Mouse (Mus musculus): ENCODE results near the gene Uts2r.

Uts2r gene

DNA sequence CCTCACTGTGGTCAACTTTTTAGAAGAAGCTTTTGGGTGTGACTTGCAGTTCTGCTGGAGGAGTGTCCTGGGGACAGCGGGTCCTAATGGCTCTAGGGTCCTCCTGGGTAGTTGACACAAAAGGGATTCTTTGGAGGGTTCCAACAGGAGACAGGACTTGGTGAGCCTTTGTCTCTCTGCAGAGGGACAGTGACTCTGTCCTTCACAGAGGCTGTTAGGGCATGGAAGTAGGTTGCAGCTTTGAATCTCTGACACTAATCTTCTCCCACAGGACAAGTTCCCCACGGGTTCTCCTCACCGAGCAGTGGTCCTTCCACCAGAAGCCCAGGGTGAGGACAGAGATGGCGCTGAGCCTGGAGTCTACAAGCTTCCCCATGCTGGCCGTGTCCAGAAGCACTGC, at the start of gene Uts2r:
TSS of gene Uts2r (plus strand) at position 301 of the 400 bp plus-strand sequence.
- DNase-seq (ENCODE audit: low spot score in 2 of 2): no peak

DNA sequence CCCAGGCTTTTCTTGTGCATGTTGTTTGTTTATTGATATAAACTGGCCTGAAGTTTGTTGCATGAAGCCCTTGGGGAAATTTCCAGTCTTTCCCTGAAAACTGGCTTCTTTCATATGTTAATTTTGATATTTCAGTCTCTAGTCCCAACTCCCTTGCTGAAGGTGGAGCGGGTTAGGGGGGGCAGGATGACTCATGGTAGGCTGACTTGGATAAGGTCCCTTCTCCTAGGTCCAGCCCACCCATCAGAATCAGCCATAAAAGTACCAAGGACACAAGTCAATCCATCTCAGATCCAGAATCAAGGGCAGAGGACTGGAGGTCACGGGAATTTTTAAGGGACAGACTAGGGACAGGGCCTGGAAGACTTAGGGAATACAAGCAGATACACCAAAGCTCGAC, 49.0 kb upstream of the Uts2r start:
- no peak for DNase-seq (ENCODE audit: low spot score in 2 of 2)

DNA sequence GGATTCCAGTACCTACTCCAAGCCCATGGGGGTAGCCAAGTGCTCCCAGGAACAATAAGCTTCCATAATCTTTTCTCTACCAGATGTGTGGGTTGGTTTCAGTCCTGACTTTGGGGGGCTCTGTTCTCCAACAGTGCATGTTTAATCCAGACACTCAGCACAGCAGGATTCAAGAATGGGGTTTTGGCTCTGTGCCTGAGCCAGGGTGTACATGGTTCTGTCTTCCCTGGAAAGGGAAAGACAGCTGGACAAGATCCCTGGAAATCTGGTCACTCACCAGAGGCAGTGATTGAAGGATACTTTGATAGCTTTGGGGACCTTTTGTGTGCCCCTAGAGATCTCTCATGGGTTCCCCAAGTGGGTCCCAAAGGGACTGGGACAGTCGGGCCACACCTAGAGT, 48.5 kb upstream of the Uts2r start:
- DNase-seq (ENCODE audit: low spot score in 2 of 2): no peak

DNA sequence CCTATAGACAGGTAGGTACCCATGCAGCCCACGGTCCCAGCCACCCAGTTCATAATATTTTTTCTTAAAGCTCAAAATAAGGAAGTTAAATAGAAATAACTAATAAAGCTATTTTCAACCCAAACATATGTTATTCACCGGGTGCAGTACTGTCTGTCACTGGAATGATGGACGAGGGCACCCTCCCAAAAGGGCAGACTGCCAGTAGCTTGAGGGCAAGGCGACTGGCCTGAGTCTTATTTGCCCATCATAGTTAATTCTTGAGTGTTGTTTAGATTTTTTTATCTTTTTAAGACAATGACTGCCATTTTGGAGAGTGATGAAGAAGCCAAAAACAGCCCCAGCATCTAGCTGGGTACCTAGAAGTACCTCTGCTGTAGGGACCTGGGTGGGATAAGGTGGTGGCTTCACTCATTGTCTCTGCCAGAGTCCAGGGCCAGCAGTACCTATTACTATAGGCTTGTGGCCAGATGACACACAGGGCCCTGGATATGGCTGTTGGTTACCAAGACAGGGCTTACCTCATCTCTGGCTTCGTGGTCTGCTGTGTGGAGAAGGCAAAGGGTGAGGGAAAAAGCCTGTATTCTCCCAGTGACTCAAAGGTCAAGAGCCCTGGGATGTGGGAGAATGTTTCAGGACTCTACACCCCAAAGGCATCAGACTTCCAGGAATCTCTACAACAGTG, 47.8 kb upstream of the Uts2r start:
- no peak for DNase-seq (ENCODE audit: low spot score in 2 of 2)

DNA sequence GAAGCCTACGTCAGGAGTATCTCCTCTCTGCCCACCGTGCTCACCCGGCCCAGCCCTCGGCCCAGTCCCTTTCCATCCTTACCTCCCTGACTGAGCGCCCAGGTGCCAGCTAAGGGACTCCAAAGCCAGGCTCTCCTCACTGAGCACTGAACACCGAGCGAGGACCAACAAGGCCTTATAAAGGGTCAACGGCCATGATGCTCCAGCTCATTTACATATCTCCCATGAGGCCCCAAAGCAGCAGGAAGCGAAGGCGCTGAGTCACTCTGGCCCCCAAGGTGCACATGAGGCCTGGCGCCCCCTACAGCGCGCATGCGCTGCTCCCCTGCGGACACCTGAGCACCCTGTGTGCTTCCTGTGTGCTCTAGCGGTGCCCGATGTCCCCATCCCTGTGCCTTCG, 42.0 kb upstream of the Uts2r start:
- no peak for DNase-seq (ENCODE audit: low spot score in 2 of 2)

DNA sequence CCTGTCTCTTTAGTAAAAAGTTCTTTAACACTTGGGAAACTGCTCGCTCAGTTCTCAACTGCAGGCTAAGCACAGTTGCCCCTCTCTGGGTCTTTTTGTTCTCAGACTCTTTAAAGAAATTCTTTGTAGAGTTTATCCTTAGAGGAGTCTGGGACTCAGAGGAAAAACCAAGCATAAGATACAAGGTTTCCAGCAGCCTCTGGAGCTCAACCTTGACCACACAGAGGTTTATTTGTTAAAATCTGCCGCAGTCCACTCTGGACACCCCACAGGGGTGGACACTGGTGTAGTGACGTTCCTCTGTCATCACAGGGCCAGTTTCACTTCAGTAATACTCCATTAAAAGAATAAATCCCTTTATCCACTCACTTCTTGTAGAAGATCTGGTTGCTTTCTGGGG, 41.5 kb upstream of the Uts2r start, which contains the start of gene Tex19.2:
TSS of gene Tex19.2 (minus strand) at position 101 of the 400 bp plus-strand sequence.
- DNase-seq (ENCODE audit: low spot score in 2 of 2): no peak

DNA sequence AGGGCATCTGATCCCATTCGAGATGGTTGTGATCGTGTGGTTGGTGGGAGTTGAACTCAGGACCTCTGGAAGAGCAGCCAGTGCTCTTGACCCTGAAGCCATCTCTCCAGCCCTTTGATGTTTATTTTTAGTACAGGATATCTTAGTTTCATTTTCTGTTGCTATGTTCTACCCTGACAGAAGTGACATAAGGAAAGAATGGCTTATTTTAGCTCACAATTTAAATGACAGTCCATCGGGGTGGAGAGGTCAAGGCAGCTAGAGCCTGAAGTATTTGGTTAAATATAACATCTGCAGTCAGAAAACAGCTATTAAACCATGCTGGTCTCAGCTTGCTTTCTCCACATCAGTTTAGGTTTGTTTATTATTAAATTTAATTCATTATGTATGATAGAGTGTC, 38.9 kb upstream of the Uts2r start:
- DNase-seq (ENCODE audit: low spot score in 2 of 2): no peak

DNA sequence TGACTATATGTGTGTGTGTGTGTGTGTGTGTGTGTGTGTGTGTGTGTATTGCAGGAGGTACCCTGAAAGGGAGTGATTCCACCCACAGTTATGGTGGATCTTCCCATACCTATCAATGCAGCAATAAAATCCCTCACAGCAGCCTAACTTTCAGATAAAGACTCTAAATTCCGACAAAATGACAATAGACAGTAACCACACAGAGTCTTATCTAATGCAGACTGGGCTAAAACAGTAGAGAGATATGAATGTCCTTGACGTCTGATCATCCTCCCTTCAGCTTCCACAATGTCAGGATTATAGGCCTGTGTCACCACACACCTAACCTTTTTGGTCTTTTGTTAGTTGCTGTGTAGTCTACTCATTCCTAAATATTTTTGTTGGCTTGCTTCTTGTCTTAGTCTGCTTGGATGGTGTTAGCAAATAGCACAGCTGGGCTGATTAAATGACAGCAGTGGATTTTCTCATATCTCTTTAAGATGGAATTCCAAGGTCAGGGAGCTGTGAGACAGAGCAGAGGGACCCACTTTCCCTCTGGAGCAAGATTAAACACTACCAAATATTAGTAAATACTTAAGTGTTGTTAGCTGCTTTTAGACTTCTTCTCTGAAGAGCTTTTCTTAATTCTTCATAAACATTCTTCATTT, 37.9 kb upstream of the Uts2r start:
- DNase-seq (ENCODE audit: low spot score in 2 of 2): no peak

DNA sequence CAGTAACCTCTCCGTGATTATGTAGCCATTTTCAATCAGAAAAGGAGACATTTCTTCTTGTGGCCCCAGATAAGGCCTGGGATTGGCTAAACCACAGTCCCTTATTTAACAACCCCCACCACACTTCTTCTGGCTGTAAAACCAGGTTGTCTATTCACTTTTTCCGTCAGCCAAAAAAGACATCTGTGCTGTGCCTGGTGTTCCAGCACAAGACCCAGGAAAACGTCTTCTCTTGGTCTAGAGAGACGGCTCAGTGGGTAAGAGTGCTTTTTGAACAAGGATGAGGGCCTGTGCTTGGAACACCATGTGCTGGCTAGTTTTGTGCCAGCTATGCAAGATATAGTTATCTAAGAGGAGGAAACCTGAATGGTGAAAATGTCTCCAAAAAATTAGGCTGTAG, 36.6 kb upstream of the Uts2r start:
- DNase-seq (ENCODE audit: low spot score in 2 of 2): no peak

DNA sequence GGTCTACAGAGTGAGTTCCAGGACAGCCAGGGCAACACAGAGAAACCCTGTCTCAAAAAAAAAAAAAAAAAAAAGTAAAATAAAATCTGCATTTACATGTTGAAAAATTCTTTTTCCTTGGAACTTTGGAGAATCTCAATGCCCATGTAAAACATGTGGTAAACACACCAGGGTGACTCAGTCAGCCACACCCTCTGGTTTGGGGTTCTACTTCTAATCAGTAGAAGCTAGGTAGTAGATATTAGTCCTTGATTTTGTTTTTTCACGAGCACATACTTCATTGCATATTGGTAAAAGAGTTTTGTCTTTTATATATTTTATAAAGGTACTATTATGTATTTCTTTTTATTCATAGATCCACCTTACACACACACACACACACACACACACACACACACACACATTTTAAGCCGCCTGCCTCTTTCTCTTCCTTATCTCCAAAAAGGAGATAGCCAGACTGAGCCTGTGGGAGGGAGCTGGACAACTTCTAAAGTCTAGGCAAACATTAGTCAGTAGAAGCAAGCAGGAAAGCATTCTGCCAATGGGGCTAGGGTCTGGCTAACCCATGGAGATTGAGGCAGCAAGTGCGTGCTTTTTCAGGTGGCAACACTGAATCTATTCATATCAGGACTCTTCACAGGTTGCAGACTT, 34.4 kb upstream of the Uts2r start:
- no peak for DNase-seq (ENCODE audit: low spot score in 2 of 2)

DNA sequence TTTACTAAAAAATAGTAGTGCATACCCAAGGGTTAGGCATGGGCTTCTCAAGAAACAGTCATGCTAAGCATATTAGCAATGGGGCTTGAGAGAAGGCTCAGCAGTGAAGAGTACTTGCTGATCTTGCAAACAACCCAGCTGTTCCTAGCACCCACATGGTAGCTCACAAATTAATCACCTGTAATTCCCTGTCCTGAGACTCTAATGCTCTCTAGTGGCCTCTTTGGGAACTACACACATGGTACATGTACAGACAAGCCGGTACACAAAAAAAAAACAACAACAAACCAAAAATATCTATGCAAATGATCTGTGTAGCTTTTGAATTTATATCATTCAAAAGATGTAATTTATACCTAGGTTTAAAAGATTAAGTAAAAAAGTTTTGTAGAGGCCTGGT, 33.7 kb upstream of the Uts2r start:
- no peak for DNase-seq (ENCODE audit: low spot score in 2 of 2)

DNA sequence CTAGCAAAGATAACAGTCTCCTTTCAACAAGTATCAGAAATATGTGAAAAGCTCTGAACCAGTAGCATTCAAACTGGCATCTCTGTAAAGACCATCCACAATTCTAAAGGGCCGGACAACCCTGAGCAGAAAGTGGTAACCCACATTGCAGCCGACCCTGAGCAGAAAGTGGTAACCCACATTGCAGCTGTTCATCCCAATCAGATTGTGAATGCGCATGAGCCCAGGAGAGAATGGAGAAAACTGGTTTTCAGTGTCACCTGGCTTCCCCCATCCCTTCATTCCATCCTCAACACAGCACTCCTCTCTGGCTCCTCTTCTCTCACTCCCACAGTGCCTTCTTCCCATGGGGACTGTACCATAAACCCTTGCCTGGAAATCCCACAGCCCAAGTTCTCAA, 32.6 kb upstream of the Uts2r start:
- no peak for DNase-seq (ENCODE audit: low spot score in 2 of 2)

DNA sequence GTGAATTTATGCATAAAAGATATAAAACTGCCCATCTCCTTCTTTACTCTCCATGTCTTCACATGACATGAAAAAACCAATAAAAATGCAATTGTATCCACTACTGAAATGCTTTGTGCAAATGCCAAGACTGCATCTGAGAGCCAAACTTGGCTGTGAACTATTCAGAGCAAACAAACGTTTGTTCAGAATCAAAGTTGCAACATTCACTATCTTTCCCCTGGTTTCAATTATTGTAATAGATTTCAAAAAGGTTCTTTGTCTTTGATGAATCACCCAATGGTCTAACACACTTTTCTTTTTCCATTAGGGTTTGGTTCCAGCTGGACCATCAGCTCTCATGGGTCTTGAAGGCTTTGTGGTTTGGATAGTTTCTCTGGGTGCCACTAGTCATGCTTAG, 30.5 kb upstream of the Uts2r start:
- DNase-seq (ENCODE audit: low spot score in 2 of 2): no peak

DNA sequence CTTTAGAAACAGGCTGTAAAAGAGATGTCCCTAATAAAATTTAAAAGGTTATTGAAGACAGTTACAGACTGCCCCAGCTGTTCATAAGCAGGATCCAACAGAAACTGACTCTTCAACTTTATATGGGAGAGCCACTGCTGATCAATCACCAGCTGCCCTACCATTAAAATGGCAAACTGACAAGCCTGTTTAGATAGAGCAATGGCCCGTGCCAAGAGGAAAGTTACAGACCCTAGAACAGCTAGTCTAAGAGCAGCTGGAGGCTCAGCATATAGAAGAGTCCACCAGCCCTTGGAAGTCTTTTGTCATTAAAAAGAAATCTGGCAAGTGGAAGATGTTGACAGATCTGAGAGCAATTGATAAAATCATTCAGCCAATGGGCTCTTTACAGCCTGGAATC, 25.5 kb upstream of the Uts2r start:
- DNase-seq (ENCODE audit: low spot score in 2 of 2): no peak

DNA sequence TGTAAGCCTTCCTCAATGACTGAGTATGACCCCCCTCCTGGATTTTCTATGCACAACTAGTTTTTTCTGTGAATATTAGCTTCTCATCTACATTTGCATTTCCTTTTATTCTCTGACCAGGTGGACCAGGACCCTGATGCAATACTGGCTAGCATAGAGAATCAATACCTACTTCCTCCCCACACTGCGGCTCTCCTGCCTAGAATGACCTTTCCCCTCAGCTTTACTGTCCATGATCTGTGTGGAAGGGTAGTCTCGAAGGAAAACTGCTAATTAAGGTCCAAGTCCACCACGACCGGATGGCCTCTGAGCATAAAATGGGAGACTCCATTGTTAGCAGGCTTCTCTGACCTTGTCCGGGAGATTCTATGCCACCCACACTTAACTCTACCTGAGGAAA, 22.4 kb upstream of the Uts2r start:
- DNase-seq (ENCODE audit: low spot score in 2 of 2): no peak

DNA sequence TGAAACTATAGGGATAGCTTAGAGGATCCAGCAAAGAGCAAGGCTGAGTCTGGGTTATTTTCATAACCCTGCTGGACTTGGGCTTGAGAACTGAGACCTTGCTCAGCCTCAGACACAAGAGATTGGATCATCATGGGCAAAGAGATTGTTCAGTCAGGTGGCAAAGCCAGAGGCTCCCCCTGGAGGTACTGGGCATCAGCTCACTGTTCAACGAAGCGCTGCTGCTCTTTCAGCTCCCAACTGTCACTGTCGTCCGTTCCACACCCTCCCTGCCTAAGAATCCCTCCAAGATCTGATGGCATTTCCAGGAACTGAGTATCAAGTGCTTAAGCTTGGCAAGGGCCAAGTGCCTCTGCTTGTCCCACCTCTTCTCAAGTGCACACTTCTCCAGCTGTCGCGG, 21.3 kb upstream of the Uts2r start:
- no peak for DNase-seq (ENCODE audit: low spot score in 2 of 2)

DNA sequence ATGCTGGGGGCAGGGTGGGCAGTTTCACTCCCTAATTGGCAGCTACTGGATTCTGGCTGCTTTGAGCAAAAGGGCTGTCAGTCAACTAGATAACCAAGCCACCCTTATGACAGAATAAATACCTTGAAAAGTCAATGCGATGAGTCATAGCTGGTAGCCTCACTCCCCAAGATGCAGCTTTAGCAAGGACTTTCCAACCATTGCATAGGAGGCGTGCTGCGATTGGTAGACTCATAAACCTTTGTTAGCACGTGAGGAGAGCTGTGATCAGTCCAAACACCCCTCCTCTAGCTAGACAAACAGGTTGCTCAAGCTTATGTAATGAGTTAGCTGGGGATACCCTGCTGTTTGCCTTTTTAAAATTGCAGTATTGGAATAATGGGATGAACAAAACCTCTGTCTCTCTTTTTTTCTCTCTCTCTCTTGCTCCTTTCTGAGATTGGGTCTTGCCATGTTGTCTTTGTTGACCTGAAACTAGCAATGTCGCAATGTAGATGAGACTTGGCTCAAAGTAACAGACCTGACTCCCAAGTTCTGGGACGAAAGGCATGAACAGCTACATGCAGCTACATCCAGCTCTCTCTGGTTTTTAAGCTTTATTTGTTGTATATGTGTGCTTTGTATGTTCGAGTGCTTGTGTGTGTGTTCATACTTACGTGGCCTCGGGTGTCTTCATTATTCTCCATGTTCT, 16.6 kb upstream of the Uts2r start:
- DNase-seq (ENCODE audit: low spot score in 2 of 2): no peak

DNA sequence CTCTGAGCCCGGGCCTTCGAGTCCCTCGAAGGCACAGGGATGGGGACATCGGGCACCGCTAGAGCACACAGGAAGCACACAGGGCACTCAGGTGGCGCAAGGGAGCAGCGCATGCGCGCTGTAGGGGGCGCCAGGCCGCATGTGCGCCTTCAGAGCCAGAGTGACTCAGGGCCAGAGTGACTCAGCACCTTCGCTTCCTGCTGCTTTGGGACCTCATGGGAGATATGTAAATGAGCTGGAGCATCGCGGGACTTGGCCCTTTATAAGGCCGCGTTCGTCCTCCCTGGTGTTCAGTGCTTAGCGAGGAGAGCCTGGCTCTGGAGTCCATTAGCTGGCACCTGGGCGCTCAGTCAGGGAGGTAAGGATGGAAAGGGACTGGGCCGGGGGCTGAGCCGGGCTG, 14.2 kb upstream of the Uts2r start, which contains the start of gene Tex19.1:
TSS of gene Tex19.1 (plus strand) at position 279 of the 400 bp plus-strand sequence.
- no peak for DNase-seq (ENCODE audit: low spot score in 2 of 2)

DNA sequence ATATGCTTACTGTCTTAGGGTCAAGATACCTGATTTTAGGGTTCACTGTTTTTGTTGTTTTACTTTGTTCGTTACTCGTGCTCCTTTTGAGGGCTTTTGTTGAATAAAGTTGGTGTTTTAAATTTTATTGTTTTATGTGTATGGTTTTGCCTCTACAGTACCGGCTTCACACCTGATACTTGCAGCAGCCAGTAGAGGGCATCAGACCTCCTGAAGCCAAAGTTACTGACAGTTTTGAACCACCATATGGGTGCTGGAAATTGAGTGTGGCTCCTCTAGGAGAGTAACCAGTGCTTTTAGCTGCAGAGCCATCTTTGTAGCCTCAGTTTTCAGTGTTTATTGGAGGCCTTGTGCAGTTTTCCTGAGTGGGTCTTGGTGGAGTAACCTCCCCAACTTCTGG, 11.9 kb upstream of the Uts2r start:
- DNase-seq (ENCODE audit: low spot score in 2 of 2): no peak

DNA sequence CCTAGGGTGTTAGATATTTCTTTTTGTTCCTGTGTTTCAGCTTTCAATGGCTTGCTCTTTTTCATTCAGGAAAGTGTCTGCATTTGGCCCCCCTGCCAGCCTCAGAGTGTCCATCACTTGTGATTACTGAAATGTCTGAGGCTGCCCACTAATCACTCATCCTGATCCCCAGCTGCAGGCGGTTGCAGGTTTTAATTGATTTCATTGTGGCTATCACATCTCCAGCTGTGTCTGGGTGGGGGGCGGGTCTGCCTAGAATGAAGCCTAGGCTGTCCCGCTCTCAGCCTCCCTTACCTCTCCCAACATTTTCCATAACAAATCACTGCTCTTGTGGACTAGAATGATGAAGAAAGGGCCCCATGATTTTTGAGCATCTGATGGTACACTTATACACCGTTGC, 5.9 kb upstream of the Uts2r start:
- no peak for DNase-seq (ENCODE audit: low spot score in 2 of 2)

DNA sequence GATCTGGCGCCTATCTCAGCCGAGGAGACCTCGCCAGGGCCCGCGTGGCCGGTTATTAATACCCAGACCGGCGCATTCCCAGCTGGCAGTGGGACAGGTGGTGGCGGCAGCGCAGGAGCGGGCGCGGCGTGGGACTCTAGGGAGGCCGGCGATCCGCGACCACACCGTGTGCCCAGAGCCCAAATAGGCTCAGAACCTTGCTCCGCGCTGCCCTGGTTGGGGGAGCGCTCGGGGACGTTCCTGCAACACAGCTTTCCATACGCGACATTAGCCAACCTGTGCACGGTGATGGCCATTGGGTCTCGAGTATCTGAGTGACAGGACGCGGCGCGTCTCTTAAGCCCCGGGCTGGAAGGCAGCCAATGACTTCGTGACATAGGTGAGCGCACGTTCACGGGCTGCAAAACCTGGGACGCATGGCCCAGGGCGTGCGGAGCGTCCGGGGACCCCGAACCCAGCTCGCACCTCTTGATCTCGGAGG, 3.6 kb upstream of the Uts2r start:
- DNase-seq (ENCODE audit: low spot score in 2 of 2): no peak

DNA sequence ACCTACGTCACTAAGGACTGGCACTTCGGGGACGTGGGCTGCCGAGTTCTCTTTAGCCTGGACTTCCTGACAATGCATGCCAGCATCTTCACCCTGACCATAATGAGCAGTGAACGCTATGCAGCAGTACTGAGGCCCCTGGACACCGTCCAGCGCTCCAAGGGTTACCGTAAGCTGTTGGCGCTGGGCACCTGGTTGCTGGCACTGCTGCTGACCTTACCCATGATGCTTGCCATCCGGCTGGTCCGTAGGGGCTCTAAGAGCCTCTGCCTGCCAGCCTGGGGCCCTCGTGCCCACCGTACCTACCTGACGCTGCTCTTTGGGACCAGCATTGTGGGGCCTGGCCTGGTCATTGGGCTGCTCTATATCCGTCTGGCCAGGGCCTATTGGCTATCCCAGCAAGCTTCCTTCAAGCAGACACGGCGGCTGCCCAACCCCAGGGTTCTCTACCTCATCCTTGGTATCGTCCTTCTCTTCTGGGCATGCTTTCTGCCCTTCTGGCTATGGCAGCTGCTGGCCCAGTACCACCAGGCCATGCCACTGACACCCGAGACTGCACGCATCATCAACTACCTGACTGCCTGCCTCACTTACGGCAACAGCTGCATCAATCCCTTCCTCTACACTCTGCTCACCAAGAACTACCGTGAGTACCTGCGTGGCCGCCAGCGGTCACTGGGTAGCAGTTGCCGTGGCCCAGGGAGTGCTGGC, 720 bp downstream of the Uts2r start:
- DNase-seq (ENCODE audit: low spot score in 2 of 2): no peak

Data from spleen, postnatal 36 days (tissue).